Mouse (Mus musculus): ENCODE data around the gene Fam131c. TPM values are rescaled to one million over a fixed set of nuclear protein-coding genes. Genes with fewer than 3 reads are reported as not detected.

The Fam131c gene
- polyA plus RNA-seq, 1 experiment from 2014 or later: 0.43 TPM

DNA sequence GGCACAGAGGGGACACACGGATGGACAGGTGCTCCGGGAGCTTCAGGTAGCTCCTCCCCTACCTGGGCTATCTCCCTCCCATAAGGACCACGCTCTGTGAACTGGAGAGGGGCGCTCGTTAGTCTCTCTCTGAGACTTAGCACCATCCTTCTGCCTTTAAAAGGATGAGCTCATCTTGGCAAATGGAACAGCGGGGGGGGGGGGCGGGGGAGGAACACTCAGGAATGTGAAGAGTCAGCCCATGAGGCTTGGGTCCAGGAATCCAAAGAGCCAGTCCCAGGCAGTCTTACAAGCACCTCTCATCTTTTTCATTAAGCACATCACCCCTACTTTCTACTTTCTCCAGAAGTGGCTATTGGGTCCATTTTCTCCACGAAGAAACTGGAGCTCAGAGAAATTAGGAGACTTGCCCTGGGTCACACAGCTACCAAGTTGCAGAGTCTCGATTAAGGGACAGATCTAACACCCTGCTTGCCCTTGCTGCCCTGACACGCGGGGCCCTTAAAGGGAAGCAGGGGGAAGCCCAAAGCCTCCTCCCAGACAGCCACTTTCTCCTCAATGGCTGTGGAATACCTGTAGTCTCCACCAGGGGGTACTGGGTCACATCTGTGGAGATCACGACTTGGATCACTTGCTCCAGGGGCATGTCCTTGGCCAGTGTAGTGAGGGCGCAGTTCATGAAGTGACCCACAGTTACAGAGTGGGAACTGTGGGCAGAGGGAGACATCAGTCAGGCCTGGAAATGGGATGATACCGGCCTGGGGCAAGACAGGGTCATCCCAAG is 38.7 kb downstream of the Fam131c start:
- Histone ChIP-seq H3K4me1 (replicated peaks) (no peaks in the 10 kb centered on the region; the same call in none of the 2 replicates), H3K4me3 (replicated peaks) (no peak overlapping the region), H3K36me3 (no peaks in the 10 kb centered on the region), H3K9me3 (no peaks in the 10 kb centered on the region), H3K4me2 (no peak overlapping the region), H3K9ac (replicated peaks) (no peak overlapping the region), H3K27ac (no peak overlapping the region), H3K27me3 (peaks cover 48% of the 10 kb centered on the region)
- 40% methylated on average over 14 of the region's 14 CpGs for WGBS
- ATAC-seq (ENCODE audit: insufficient number of reproducible peaks, insufficient read depth, low FRiP score, low TSS enrichment, low read depth): no peak

- no peak for ATAC-seq (ENCODE audit: insufficient number of reproducible peaks, insufficient read depth, low FRiP score, low TSS enrichment, low read depth)
Observed at GRCm38 (mm10) chr4:141408577-141408976, 40.6 kb downstream of the Fam131c start.

DNA sequence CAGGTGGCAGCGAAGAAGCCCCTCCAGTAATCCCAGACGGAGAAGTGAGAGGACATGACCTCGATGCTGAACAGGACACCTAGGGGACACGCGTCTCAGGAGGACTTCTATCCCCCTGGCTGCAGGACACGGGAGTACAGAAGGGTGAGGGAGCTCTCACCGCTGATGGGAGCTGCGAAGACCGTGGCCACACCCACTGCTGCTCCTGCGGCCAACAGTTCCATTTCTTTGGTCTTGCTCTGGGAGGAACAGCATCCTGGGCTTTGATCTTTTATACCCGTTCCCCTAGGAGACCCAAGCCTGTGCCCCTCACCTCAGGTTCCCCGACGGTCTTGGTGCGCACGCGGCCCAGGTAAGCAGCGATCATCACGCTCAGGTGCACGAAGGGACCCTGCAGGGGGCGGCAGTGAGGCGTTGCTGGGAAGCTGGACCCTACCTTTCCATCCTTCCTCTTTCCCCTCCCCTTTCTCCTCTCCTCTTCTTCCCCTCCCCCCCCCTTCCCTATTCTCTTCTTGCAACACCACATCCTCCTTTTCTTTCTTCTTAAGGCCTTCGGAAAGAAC is 43.5 kb downstream of the Fam131c start:
- no peaks in the 10 kb centered on the region for H3K4me1 ChIP-seq (replicated peaks)
- no peak for ATAC-seq (ENCODE audit: insufficient number of reproducible peaks, insufficient read depth, low FRiP score, low TSS enrichment, low read depth)
- no peaks in the 10 kb centered on the region for H3K36me3 ChIP-seq
- no peak overlapping the region for H3K4me2 ChIP-seq
- H3K27ac ChIP-seq: no peak overlapping the region
- peaks cover 31% of the 10 kb centered on the region for H3K27me3 ChIP-seq
- H3K4me3 ChIP-seq (replicated peaks): no peak overlapping the region
- no peak overlapping the region for H3K9ac ChIP-seq (replicated peaks)
- WGBS: 16% methylated on average over 22 of the region's 22 CpGs
- no peaks in the 10 kb centered on the region for H3K9me3 ChIP-seq

More at GRCm38 (mm10) chr4:141408577-141408976, 40.6 kb downstream of the Fam131c start:
- no peak overlapping the region for H3K4me2 ChIP-seq
- H3K36me3 ChIP-seq: no peaks in the 10 kb centered on the region
- H3K9me3 ChIP-seq: no peaks in the 10 kb centered on the region
- WGBS: 92% methylated on average over 3 of the region's 3 CpGs
- peaks cover 53% of the 10 kb centered on the region for H3K27me3 ChIP-seq
- H3K9ac ChIP-seq (replicated peaks): no peak overlapping the region
- no peak overlapping the region for H3K27ac ChIP-seq
- H3K4me3 ChIP-seq (replicated peaks): no peak overlapping the region
- no peaks in the 10 kb centered on the region; the same call in none of the 2 replicates for H3K4me1 ChIP-seq (replicated peaks)

DNA sequence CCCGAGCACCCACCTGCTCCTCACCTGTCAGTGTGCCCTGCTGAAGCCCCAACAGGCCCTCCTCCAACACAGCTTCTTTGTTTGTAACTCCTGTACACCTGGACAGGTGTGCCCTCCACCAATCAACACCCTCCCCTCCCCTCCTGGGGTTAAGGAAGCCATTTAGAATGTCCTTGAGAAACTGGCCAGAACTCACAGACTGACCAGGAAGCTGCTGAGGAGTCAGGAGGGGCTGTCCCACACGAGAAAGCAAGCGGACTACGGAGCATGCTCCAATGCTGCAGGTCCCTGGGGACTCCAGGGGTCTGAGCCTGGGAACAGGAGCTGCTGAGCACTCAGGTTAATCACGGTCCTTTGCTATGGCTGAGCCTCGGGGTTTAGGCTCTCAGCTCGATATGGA is 47.9 kb downstream of the Fam131c start, which contains the start of gene Clcnkb:
Gene Clcnkb, minus strand, starts transcription at position 91 of the 400 bp plus-strand sequence.
- no peak for ATAC-seq (ENCODE audit: insufficient number of reproducible peaks, insufficient read depth, low FRiP score, low TSS enrichment, low read depth)
- WGBS: 64% methylated on average over 7 of the region's 7 CpGs
- no peak within 1 kb of the TSS for H3K9ac ChIP-seq (replicated peaks)
- H3K4me2 ChIP-seq: no peak within 1 kb of the TSS
- H3K4me3 ChIP-seq (replicated peaks): no peak within 1 kb of the TSS
- H3K27ac ChIP-seq: no peak within 1 kb of the TSS
- no peaks in the 10 kb centered on the region for H3K9me3 ChIP-seq
- H3K4me1 ChIP-seq (replicated peaks): peaks cover 12% of the 10 kb centered on the region
- H3K27me3 ChIP-seq: peaks cover 14% of the 10 kb centered on the region
- no peaks in the 10 kb centered on the region for H3K36me3 ChIP-seq

- Histone ChIP-seq H3K27me3 (peaks cover 31% of the 10 kb centered on the region), H3K27ac (0 out of 2 replicates have a peak overlapping the region, but pooled peaks have one; percentile 12), H3K9ac (replicated peaks) (peak overlapping the region; percentile 34; the same call in 1 of the 2 replicates), H3K36me3 (no peaks in the 10 kb centered on the region), H3K9me3 (no peaks in the 10 kb centered on the region), H3K4me3 (replicated peaks) (no peak overlapping the region), H3K4me1 (replicated peaks) (peaks cover 12% of the 10 kb centered on the region), H3K4me2 (no peak overlapping the region)
- WGBS: 57% methylated on average over 27 of the region's 27 CpGs
- no peak for ATAC-seq (ENCODE audit: insufficient number of reproducible peaks, insufficient read depth, low FRiP score, low TSS enrichment, low read depth)
Observed at GRCm38 (mm10) chr4:141419398-141420191, 51.6 kb downstream of the Fam131c start.

DNA sequence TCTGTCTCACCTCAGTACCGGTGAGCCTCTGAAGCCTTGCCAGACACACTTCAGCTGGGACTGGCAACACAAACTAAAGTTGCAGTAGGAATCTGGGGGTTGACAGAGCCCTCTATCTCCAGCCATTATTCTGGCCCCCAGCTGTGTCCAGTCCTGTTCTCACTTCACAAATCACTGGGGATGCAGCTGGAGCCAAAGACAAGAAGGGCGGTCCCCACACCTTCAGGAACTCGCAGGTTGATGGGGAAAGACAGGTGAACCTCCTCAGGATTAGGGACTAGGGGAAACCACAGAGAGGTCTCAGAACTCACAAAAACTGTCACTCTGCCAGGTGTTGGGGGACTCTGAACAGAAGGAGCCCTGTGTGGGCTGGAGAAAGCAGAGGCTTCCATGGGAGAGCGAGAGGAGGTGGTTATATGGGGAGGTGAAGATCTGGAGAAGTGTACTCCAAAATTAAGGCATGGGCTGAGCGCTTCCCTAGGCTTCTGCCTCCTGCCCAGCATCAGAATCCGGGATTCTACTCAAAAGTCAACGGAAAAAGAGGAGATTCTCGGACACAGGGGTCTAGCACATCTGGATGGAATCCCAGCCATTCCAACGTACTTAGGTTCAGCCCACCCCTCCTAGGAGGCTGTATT is 52.3 kb downstream of the Fam131c start, which contains the start of gene Hspb7:
Gene Hspb7, plus strand, starts transcription at position 588 of the 638 bp plus-strand sequence.
- no peak within 1 kb of the TSS for H3K4me2 ChIP-seq
- 44% methylated on average over 9 of the region's 9 CpGs for WGBS
- H3K4me3 ChIP-seq (replicated peaks): no peak within 1 kb of the TSS
- peak within 1 kb of the TSS; percentile 34; the same call in 1 of the 2 replicates for H3K9ac ChIP-seq (replicated peaks)
- H3K27me3 ChIP-seq: peaks cover 39% of the 10 kb centered on the region
- H3K36me3 ChIP-seq: no peaks in the 10 kb centered on the region
- H3K27ac ChIP-seq: 0 out of 2 replicates have a peak within 1 kb of the TSS, but pooled peaks have one; percentile 12
- no peaks in the 10 kb centered on the region for H3K9me3 ChIP-seq
- ATAC-seq (ENCODE audit: insufficient number of reproducible peaks, insufficient read depth, low FRiP score, low TSS enrichment, low read depth): no peak
- H3K4me1 ChIP-seq (replicated peaks): peaks cover 17% of the 10 kb centered on the region

DNA sequence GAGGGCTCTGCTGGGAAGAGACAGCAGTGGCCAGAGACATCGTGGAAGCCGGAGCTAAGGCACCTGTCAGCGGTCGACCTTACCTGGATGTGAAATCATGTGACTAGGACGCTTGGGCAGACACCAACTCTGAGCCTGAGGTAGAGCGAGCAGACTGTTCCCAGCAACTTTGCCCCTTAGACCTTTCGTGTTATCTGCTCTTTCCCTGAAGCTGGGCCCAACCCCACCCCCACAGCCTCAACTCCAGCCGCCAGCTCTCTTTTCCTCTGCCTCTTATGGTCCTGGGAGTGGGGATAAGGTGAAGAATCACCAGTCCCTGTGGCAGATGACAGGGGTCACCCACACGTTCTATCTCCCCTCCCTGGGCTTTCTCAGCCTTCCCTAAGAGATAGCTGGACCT is 52.9 kb downstream of the Fam131c start:
- H3K36me3 ChIP-seq: no peaks in the 10 kb centered on the region
- no peak overlapping the region for H3K4me2 ChIP-seq
- peaks cover 22% of the 10 kb centered on the region for H3K4me1 ChIP-seq (replicated peaks)
- peaks cover 44% of the 10 kb centered on the region for H3K27me3 ChIP-seq
- H3K9me3 ChIP-seq: no peaks in the 10 kb centered on the region
- 45% methylated on average over 9 of the region's 9 CpGs for WGBS
- H3K9ac ChIP-seq (replicated peaks): no peak overlapping the region
- ATAC-seq (ENCODE audit: insufficient number of reproducible peaks, insufficient read depth, low FRiP score, low TSS enrichment, low read depth): no peak
- no peak overlapping the region for H3K4me3 ChIP-seq (replicated peaks)
- H3K27ac ChIP-seq: no peak overlapping the region

- H3K9me3 ChIP-seq: no peaks in the 10 kb centered on the region
- H3K4me1 ChIP-seq (replicated peaks): peaks cover 27% of the 10 kb centered on the region
- H3K4me3 ChIP-seq (replicated peaks): no peak overlapping the region
- ATAC-seq (ENCODE audit: insufficient number of reproducible peaks, insufficient read depth, low FRiP score, low TSS enrichment, low read depth): no peak
- no peak overlapping the region for H3K9ac ChIP-seq (replicated peaks)
- 53% methylated on average over 14 of the region's 14 CpGs for WGBS
- H3K36me3 ChIP-seq: no peaks in the 10 kb centered on the region
- no peak overlapping the region for H3K27ac ChIP-seq
- H3K4me2 ChIP-seq: no peak overlapping the region
- peaks cover 50% of the 10 kb centered on the region for H3K27me3 ChIP-seq
Observed at GRCm38 (mm10) chr4:141421423-141421822, 53.4 kb downstream of the Fam131c start.

DNA sequence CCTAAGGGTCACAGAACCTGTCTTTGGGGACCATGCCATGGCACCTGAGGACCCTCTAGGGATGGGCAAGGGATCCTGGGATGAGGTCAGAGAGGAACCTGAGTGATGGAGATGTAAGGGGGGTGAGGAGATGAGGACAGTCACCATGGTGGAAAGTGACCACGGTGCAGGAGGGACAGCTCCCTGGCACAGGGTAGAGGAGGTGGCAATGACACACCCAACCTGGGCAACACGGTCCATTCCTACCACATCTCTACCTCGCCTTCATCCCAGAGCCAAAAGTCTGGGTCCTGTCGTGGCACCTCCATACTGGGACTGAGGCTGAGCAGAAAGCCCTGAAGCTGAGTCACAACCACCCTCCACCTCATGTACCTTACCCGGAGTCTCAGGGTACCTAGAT is 54.8 kb downstream of the Fam131c start:
- H3K27ac ChIP-seq: no peak overlapping the region
- no peak overlapping the region for H3K4me3 ChIP-seq (replicated peaks)
- H3K36me3 ChIP-seq: no peaks in the 10 kb centered on the region
- H3K9me3 ChIP-seq: no peaks in the 10 kb centered on the region
- 87% methylated on average over 5 of the region's 5 CpGs for WGBS
- no peak for ATAC-seq (ENCODE audit: insufficient number of reproducible peaks, insufficient read depth, low FRiP score, low TSS enrichment, low read depth)
- peaks cover 60% of the 10 kb centered on the region for H3K27me3 ChIP-seq
- H3K4me1 ChIP-seq (replicated peaks): peaks cover 27% of the 10 kb centered on the region
- no peak overlapping the region for H3K4me2 ChIP-seq
- no peak overlapping the region for H3K9ac ChIP-seq (replicated peaks)

DNA sequence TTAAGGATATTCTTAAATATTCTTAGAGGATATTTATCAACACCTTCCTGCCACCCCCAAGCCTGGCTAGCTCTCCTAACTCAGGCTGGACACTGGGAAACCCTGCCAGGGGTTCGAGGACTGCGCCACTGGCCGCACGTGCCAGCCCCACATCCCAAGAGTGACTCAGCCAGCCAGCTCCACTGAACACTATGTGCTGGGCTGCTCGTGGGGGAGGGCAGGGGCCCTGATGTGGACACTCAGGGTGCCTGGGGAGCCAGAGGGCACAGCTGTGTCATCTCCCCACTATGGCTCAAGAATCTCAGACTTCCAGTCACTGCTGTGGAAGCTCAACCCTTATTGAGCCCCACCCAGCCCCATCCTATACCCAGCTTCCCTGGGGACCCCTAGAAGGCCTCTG is 55.3 kb downstream of the Fam131c start:
- 84% methylated on average over 5 of the region's 5 CpGs for WGBS
- Histone ChIP-seq H3K27ac (no peak overlapping the region), H3K27me3 (peaks cover 60% of the 10 kb centered on the region), H3K36me3 (no peaks in the 10 kb centered on the region), H3K4me1 (replicated peaks) (peaks cover 27% of the 10 kb centered on the region), H3K4me3 (replicated peaks) (no peak overlapping the region), H3K4me2 (no peak overlapping the region), H3K9me3 (no peaks in the 10 kb centered on the region), H3K9ac (replicated peaks) (no peak overlapping the region)
- no peak for ATAC-seq (ENCODE audit: insufficient number of reproducible peaks, insufficient read depth, low FRiP score, low TSS enrichment, low read depth)

Measured in limb, embryonic 12.5 days (tissue).